Mouse (Mus musculus): ENCODE results near the gene Gars. TPM values are rescaled to one million over a fixed set of nuclear protein-coding genes. Genes with fewer than 3 reads are reported as not detected.

Gars gene
- polyA plus RNA-seq, 1 experiment from 2014 or later = 209 TPM

- no peak for ATAC-seq
- 87% methylated on average over 2 of the region's 2 CpGs for WGBS
Measured at GRCm38 (mm10) chr6:55018417-55018816, 19.4 kb upstream of the Gars start.

GRCm38 (mm10) chr6:55021806-55022205 is 16.0 kb upstream of the Gars start:
- H3K27ac ChIP-seq (ENCODE audit: low read depth, low read length) = no peak overlapping the region
- H3K36me3 ChIP-seq (ENCODE audit: control insufficient read depth, insufficient read depth, low read length) = no peaks in the 10 kb centered on the region
- WGBS = 89% methylated on average over 7 of the region's 7 CpGs
- H3K4me3 ChIP-seq (ENCODE audit: low read length) = no peak overlapping the region
- no peaks in the 10 kb centered on the region for H3K9me3 ChIP-seq (ENCODE audit: control insufficient read depth, low read length)
- no peak for ATAC-seq
- H3K27me3 ChIP-seq (replicated peaks; ENCODE audit: control insufficient read depth, insufficient read depth, low read length) = no peaks in the 10 kb centered on the region
- H3K4me1 ChIP-seq (ENCODE audit: control insufficient read depth, insufficient read depth, low read depth, low read length) = peaks cover 3% of the 10 kb centered on the region
- no peak overlapping the region for H3K4me2 ChIP-seq (ENCODE audit: low read length)
- no peak overlapping the region for H3K9ac ChIP-seq (ENCODE audit: low read depth, low read length)

More at GRCm38 (mm10) chr6:55018417-55018816, 19.4 kb upstream of the Gars start:
- Histone ChIP-seq H3K36me3 (ENCODE audit: control insufficient read depth, insufficient read depth, low read length) (no peaks in the 10 kb centered on the region), H3K27me3 (replicated peaks; ENCODE audit: control insufficient read depth, insufficient read depth, low read length) (no peaks in the 10 kb centered on the region), H3K9ac (ENCODE audit: low read depth, low read length) (no peak overlapping the region), H3K4me2 (ENCODE audit: low read length) (no peak overlapping the region), H3K4me1 (ENCODE audit: control insufficient read depth, insufficient read depth, low read depth, low read length) (peaks cover 7% of the 10 kb centered on the region), H3K4me3 (ENCODE audit: low read length) (no peak overlapping the region), H3K27ac (ENCODE audit: low read depth, low read length) (no peak overlapping the region), H3K9me3 (ENCODE audit: control insufficient read depth, low read length) (no peaks in the 10 kb centered on the region)

GRCm38 (mm10) chr6:55027642-55028041 is 10.2 kb upstream of the Gars start:
- Histone ChIP-seq H3K27me3 (replicated peaks; ENCODE audit: control insufficient read depth, insufficient read depth, low read length) (no peaks in the 10 kb centered on the region), H3K4me1 (ENCODE audit: control insufficient read depth, insufficient read depth, low read depth, low read length) (no peaks in the 10 kb centered on the region), H3K9me3 (ENCODE audit: control insufficient read depth, low read length) (no peaks in the 10 kb centered on the region), H3K36me3 (ENCODE audit: control insufficient read depth, insufficient read depth, low read length) (no peaks in the 10 kb centered on the region), H3K27ac (ENCODE audit: low read depth, low read length) (no peak overlapping the region), H3K4me3 (ENCODE audit: low read length) (no peak overlapping the region), H3K9ac (ENCODE audit: low read depth, low read length) (no peak overlapping the region), H3K4me2 (ENCODE audit: low read length) (no peak overlapping the region)
- 73% methylated on average over 2 of the region's 2 CpGs for WGBS
- ATAC-seq = 0 out of 2 replicates have a peak, but pooled peaks have one; percentile 27

GRCm38 (mm10) chr6:55036731-55037130 is 1.1 kb upstream of the Gars start:
- no peak overlapping the region for H3K4me3 ChIP-seq (ENCODE audit: low read length)

DNA sequence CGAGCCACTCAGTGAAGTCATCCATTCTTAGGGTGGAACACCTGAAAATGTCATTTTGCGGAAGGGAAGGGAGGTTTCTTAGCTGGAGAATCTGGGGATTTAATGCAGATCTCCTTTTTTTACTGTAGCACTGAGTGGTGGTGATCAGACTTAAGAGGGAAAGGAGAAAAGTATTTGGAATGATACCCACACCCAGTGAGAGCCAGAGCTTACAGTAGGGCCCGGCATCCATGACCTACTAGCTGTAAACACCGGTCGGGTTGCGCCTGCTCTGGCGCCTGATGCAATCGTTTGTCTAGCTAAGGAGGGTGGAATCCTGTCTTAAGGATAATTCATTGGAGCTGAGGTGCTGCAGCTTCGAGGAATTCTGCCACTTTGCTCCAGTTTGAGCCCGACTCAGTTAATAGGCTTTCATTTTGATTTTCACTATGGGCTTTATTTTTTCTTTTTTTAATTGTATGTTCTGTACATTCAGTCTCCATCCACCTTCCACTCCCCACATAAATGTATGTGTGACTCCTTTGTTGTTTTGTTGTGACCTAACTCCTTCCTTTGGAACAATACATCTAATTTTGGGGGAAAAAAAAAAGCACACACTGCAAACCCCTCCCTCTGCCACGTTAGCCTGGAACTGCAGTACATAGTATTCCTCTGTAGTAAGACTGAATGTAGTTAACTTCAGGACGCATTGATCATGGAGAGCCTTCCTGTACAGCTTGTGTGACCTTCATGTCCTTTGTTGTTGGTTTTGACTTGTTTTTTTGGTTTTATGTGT is 1.1 kb downstream of the Gars start:
- peaks cover 17% of the 10 kb centered on the region for H3K4me1 ChIP-seq (ENCODE audit: control insufficient read depth, insufficient read depth, low read depth, low read length)
- peak overlapping the region; percentile 89 for H3K27ac ChIP-seq (ENCODE audit: low read depth, low read length)
- peak overlapping the region; percentile 87 for H3K9ac ChIP-seq (ENCODE audit: low read depth, low read length)
- no peaks in the 10 kb centered on the region for H3K36me3 ChIP-seq (ENCODE audit: control insufficient read depth, insufficient read depth, low read length)
- ATAC-seq = peak; percentile 15; the same call in 1 of the 2 replicates
- H3K27me3 ChIP-seq (replicated peaks; ENCODE audit: control insufficient read depth, insufficient read depth, low read length) = no peaks in the 10 kb centered on the region
- no peaks in the 10 kb centered on the region for H3K9me3 ChIP-seq (ENCODE audit: control insufficient read depth, low read length)
- peak overlapping the region; percentile 80 for H3K4me2 ChIP-seq (ENCODE audit: low read length)
- peak overlapping the region; percentile 64 for H3K4me3 ChIP-seq (ENCODE audit: low read length)
- WGBS = 2% methylated on average over 12 of the region's 12 CpGs

More at GRCm38 (mm10) chr6:55036731-55037130, 1.1 kb upstream of the Gars start:
- Histone ChIP-seq H3K36me3 (ENCODE audit: control insufficient read depth, insufficient read depth, low read length) (no peaks in the 10 kb centered on the region), H3K4me2 (ENCODE audit: low read length) (no peak overlapping the region), H3K9ac (ENCODE audit: low read depth, low read length) (no peak overlapping the region), H3K9me3 (ENCODE audit: control insufficient read depth, low read length) (no peaks in the 10 kb centered on the region), H3K4me1 (ENCODE audit: control insufficient read depth, insufficient read depth, low read depth, low read length) (peaks cover 17% of the 10 kb centered on the region), H3K27ac (ENCODE audit: low read depth, low read length) (no peak overlapping the region), H3K27me3 (replicated peaks; ENCODE audit: control insufficient read depth, insufficient read depth, low read length) (no peaks in the 10 kb centered on the region)
- WGBS = 94% methylated on average over 4 of the region's 4 CpGs
- ATAC-seq = no peak

DNA sequence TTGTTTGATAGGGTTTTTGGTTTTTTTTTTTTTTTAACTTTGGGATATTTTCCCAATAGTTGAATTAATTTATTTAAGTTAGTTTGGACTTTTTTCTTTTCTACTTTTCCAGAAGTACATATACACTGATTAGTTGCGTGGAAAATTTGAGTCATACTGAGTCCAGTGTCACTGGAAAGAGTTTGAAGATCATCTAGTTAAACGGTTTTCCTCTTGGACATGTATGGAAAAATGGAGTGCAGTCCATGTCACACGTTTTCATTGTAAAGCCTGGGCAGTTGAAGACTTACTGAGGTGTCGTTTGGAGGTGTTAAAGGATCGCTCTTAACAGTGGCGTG is 1.6 kb downstream of the Gars start:
- Histone ChIP-seq H3K27ac (ENCODE audit: low read depth, low read length) (no peak overlapping the region), H3K27me3 (replicated peaks; ENCODE audit: control insufficient read depth, insufficient read depth, low read length) (no peaks in the 10 kb centered on the region), H3K4me3 (ENCODE audit: low read length) (peak overlapping the region; percentile 64), H3K4me1 (ENCODE audit: control insufficient read depth, insufficient read depth, low read depth, low read length) (peaks cover 19% of the 10 kb centered on the region), H3K4me2 (ENCODE audit: low read length) (peak overlapping the region; percentile 80), H3K9me3 (ENCODE audit: control insufficient read depth, low read length) (no peaks in the 10 kb centered on the region), H3K36me3 (ENCODE audit: control insufficient read depth, insufficient read depth, low read length) (no peaks in the 10 kb centered on the region), H3K9ac (ENCODE audit: low read depth, low read length) (no peak overlapping the region)
- 83% methylated on average over 6 of the region's 6 CpGs for WGBS
- no peak for ATAC-seq

DNA sequence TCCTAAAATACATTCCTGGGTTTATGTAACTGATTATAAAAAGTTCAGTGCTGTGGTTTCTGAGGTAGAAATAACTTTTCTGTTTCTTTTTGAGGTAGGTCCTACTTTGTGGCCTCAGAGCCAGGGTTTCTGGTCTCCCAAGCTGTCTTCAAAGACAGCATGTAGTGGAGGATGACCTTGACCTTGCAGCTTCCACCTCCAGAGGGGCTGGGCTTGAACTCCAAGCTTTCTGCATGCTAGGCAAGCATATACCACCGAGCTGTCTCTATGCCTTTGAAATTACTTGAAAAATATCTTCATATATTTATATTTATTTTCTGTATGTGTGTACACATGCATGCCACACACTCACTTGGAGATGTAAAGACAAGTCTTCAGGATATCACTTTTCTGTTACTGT is 2.2 kb downstream of the Gars start:
- no peak for ATAC-seq
- H3K9me3 ChIP-seq (ENCODE audit: control insufficient read depth, low read length) = no peaks in the 10 kb centered on the region
- no peak overlapping the region for H3K27ac ChIP-seq (ENCODE audit: low read depth, low read length)
- no peak overlapping the region for H3K4me3 ChIP-seq (ENCODE audit: low read length)
- no peaks in the 10 kb centered on the region for H3K27me3 ChIP-seq (replicated peaks; ENCODE audit: control insufficient read depth, insufficient read depth, low read length)
- 74% methylated on average over 1 of the region's 1 CpGs for WGBS
- peaks cover 21% of the 10 kb centered on the region for H3K4me1 ChIP-seq (ENCODE audit: control insufficient read depth, insufficient read depth, low read depth, low read length)
- H3K4me2 ChIP-seq (ENCODE audit: low read length) = no peak overlapping the region
- H3K36me3 ChIP-seq (ENCODE audit: control insufficient read depth, insufficient read depth, low read length) = no peaks in the 10 kb centered on the region
- H3K9ac ChIP-seq (ENCODE audit: low read depth, low read length) = no peak overlapping the region

GRCm38 (mm10) chr6:55043206-55043605 is 5.4 kb downstream of the Gars start:
- no peak overlapping the region for H3K4me2 ChIP-seq (ENCODE audit: low read length)
- no peaks in the 10 kb centered on the region for H3K27me3 ChIP-seq (replicated peaks; ENCODE audit: control insufficient read depth, insufficient read depth, low read length)
- no peak for ATAC-seq
- no peak overlapping the region for H3K4me3 ChIP-seq (ENCODE audit: low read length)
- peaks cover 6% of the 10 kb centered on the region for H3K36me3 ChIP-seq (ENCODE audit: control insufficient read depth, insufficient read depth, low read length)
- H3K9me3 ChIP-seq (ENCODE audit: control insufficient read depth, low read length) = no peaks in the 10 kb centered on the region
- H3K9ac ChIP-seq (ENCODE audit: low read depth, low read length) = no peak overlapping the region
- H3K27ac ChIP-seq (ENCODE audit: low read depth, low read length) = no peak overlapping the region
- peaks cover 16% of the 10 kb centered on the region for H3K4me1 ChIP-seq (ENCODE audit: control insufficient read depth, insufficient read depth, low read depth, low read length)
- WGBS = 84% methylated on average over 8 of the region's 8 CpGs

- no peak overlapping the region for H3K9ac ChIP-seq (ENCODE audit: low read depth, low read length)
- ATAC-seq = no peak
- WGBS = 53% methylated on average over 5 of the region's 5 CpGs
- H3K27ac ChIP-seq (ENCODE audit: low read depth, low read length) = no peak overlapping the region
- no peak overlapping the region for H3K4me3 ChIP-seq (ENCODE audit: low read length)
- no peaks in the 10 kb centered on the region for H3K27me3 ChIP-seq (replicated peaks; ENCODE audit: control insufficient read depth, insufficient read depth, low read length)
- H3K9me3 ChIP-seq (ENCODE audit: control insufficient read depth, low read length) = no peaks in the 10 kb centered on the region
- peaks cover 11% of the 10 kb centered on the region for H3K4me1 ChIP-seq (ENCODE audit: control insufficient read depth, insufficient read depth, low read depth, low read length)
- H3K4me2 ChIP-seq (ENCODE audit: low read length) = no peak overlapping the region
- H3K36me3 ChIP-seq (ENCODE audit: control insufficient read depth, insufficient read depth, low read length) = peaks cover 7% of the 10 kb centered on the region
Measured at GRCm38 (mm10) chr6:55044542-55044941, 6.7 kb downstream of the Gars start.
